Mouse (Mus musculus) cerebellum, adult 8-10 months (tissue): ENCODE measurements around the gene Dmrtc1b.
"Not testable (repeated sequence)": the region's sequence is repeated elsewhere in the genome, so short reads cannot be mapped to it uniquely, and the experiment has no call there.

Experiments used
- DNase-seq: peaks from one replicate; pipeline ENCODE4 v3.0.0; 2022

Dmrtc1b gene

GRCm38 (mm10) chrX:102707535-102707934, at the start of gene Dmrtc1b, which contains the start of gene Gm9112:
TSS of gene Dmrtc1b (plus strand) at chrX:102707865.
TSS of gene Gm9112 (minus strand) at chrX:102707635.
- DNase-seq, result not testable (repeated sequence)

- DNase-seq, result no peak
Observed at GRCm38 (mm10) chrX:102660712-102661111, 47.0 kb upstream of the Dmrtc1b start.

- DNase-seq, result no peak
Observed at GRCm38 (mm10) chrX:102666641-102667040, 41.0 kb upstream of the Dmrtc1b start.

GRCm38 (mm10) chrX:102684706-102685105, 23.0 kb upstream of the Dmrtc1b start:
- not testable (repeated sequence) for DNase-seq

- DNase-seq, result not testable (repeated sequence)
Observed at GRCm38 (mm10) chrX:102686872-102687271, 20.8 kb upstream of the Dmrtc1b start, which contains the start of gene Gm3880. TSS of gene Gm3880 (minus strand) at chrX:102686972.

GRCm38 (mm10) chrX:102689252-102689651, 18.4 kb upstream of the Dmrtc1b start:
- DNase-seq, result peak; percentile 28

GRCm38 (mm10) chrX:102700636-102701035, 7.0 kb upstream of the Dmrtc1b start:
- not testable (repeated sequence) for DNase-seq

- DNase-seq, result not testable (repeated sequence)
Observed at GRCm38 (mm10) chrX:102724226-102724625, 16.6 kb downstream of the Dmrtc1b start.
